Mouse (Mus musculus) intestine, embryonic 15.5 days (tissue): ENCODE results near the gene Ccdc28b. TPM values are rescaled to one million over a fixed set of nuclear protein-coding genes. Genes with fewer than 3 reads are reported as not detected.
A peak's percentile ranks its signal among the peaks of the same experiment; 100 is the strongest.

Experiments
- ATAC-seq: fragments of 200-750 bp; cut with Nextera tagmentation; 2 replicates; pipeline ENCODE4 v1.8.0; 2017; ENCODE audit warnings: moderate TSS enrichment, moderate library complexity
- H3K27ac ChIP-seq: fragments of 300-500 bp; sonication (generic); 2 replicates; pipeline ENCODE4 v1.5.1; 2015; ENCODE audit warnings: mild to moderate bottlenecking, inconsistent platforms
- H3K27me3 ChIP-seq: fragments of 300-500 bp; sonication (generic); replicated peaks from 2 replicates; pipeline ENCODE4 v1.6.1; 2015; ENCODE audit warnings: inconsistent platforms
- H3K36me3 ChIP-seq: fragments of 300-500 bp; sonication (generic); 2 replicates; pipeline ENCODE4 v1.6.1; 2015; ENCODE audit warnings: inconsistent platforms
- H3K4me1 ChIP-seq: fragments of 300-500 bp; sonication (generic); replicated peaks from 2 replicates; pipeline ENCODE4 v1.6.1; 2015; ENCODE audit warnings: inconsistent platforms
- H3K4me2 ChIP-seq: fragments of 300-500 bp; sonication (generic); replicated peaks from 2 replicates; pipeline ENCODE4 v1.6.1; 2015; ENCODE audit warnings: mild to moderate bottlenecking, inconsistent platforms
- H3K4me3 ChIP-seq: fragments of 300-500 bp; sonication (generic); replicated peaks from 2 replicates; pipeline ENCODE4 v1.5.1; 2015; ENCODE audit warnings: inconsistent platforms
- H3K9ac ChIP-seq: fragments of 300-500 bp; sonication (generic); 2 replicates; pipeline ENCODE4 v1.6.1; 2015; ENCODE audit warnings: inconsistent platforms
- H3K9me3 ChIP-seq: fragments of 300-500 bp; sonication (generic); 2 replicates; pipeline ENCODE4 v1.6.1; 2016; ENCODE audit warnings: inconsistent platforms
- WGBS: fragments of 180-500 bp; shearing (Covaris S2); methylation state at CpG from one replicate; pipeline ENCODE4 v1.1.7; 2015; 5-methylcytosine and 5-hydroxymethylcytosine counted together
- polyA plus RNA-seq: library from polyadenylated mRNA; unstranded; fragments of >200 nt; fragmentation: Nextera tagmentation; extraction: Ambion mirVana; gene quantifications from 2 replicates; pipeline ENCODE4 v1.2.1, GENCODE M21; 2015

Ccdc28b gene
- 37.9 and 44.4 TPM in 2 replicates for polyA plus RNA-seq

DNA sequence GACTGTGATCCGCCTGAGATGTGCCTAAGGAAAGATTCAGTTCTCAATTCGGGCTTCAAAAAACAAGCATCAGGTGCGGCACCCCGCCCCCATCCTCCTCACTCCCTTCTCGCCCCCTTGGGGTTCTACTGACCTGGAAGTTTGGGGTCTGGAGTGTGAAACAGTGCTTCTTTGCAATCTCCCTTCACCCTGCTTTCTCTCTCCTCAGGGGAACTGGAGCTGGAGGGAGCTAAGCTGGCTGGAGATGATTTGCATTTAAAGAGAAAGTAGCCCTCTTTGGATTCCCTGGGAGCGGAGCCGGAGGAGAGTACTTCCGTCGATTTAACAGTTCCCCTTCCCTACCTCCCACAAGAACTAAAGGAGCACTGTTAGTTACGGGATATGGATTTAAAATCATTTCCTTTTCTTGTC, at the start of gene Ccdc28b:
Ccdc28b (minus strand) TSS at position 267 of the 411 bp plus-strand sequence.
- under 1% methylated on average over 10 of the region's 10 CpGs for WGBS
- H3K4me1 ChIP-seq, result peaks cover 36% of the 10 kb centered on the region
- H3K4me2 ChIP-seq, result peak within 1 kb of the TSS; percentile 87
- H3K36me3 ChIP-seq, result peaks cover 23% of the 10 kb centered on the region
- H3K9me3 ChIP-seq, result no peaks in the 10 kb centered on the region
- peak; percentile 50 for ATAC-seq
- no peaks in the 10 kb centered on the region for H3K27me3 ChIP-seq
- H3K9ac ChIP-seq, result peak within 1 kb of the TSS; percentile 81
- H3K27ac ChIP-seq, result peak within 1 kb of the TSS; percentile 86
- peak within 1 kb of the TSS; percentile 62 for H3K4me3 ChIP-seq

DNA sequence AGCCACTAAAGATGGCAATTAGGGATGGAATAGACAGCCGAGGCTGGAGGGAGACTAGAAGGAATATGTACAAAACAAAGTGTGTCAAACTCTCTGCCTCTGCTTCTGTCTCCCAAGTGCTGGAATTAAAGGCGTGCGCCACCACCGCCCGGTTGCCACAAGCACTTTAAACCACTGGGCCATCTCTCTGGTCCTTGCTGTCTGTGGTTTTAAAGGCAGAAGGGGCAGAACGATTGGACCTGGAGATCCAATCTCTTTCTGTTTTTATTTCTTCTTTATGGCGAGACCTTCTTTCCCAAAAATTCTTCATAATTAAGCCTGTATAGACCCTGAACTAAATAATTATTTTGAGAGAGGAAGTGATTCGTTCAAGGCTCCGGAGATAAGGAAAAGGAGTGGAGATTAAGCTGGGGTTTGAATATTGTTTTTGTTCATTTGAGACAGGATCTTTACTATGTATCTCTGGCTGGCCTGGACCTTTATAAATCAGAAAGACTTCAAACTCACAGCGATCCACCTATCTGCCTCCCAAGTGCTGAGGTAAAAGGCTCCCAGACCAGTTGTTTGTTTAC, 49.2 kb upstream of the Ccdc28b start:
- 2% methylated on average over 10 of the region's 10 CpGs for WGBS

GRCm38 (mm10) chr4:129672083-129672877, 48.5 kb upstream of the Ccdc28b start, which contains the start of gene Kpna6:
Gene Kpna6 (minus strand): TSS chr4:129672767.
- WGBS, result under 1% methylated on average over 65 of the region's 65 CpGs
- peak; percentile 93 for ATAC-seq
- H3K4me2 ChIP-seq, result peak within 1 kb of the TSS; percentile 67
- peak within 1 kb of the TSS; percentile 98 for H3K27ac ChIP-seq
- H3K9me3 ChIP-seq, result no peaks in the 10 kb centered on the region
- H3K4me3 ChIP-seq, result peak within 1 kb of the TSS; percentile 98
- peaks cover 6% of the 10 kb centered on the region; the same call in 1 of the 2 replicates for H3K36me3 ChIP-seq
- peak within 1 kb of the TSS; percentile 98 for H3K9ac ChIP-seq
- H3K4me1 ChIP-seq, result peaks cover 7% of the 10 kb centered on the region
- no peaks in the 10 kb centered on the region for H3K27me3 ChIP-seq

More for the DNA sequence above, 49.2 kb upstream of the Ccdc28b start:
- no peaks in the 10 kb centered on the region for H3K27me3 ChIP-seq
- H3K4me1 ChIP-seq, result peaks cover 7% of the 10 kb centered on the region
- H3K36me3 ChIP-seq, result peaks cover 6% of the 10 kb centered on the region; the same call in 1 of the 2 replicates
- H3K9ac ChIP-seq, result peak overlapping the region; percentile 98
- peak overlapping the region; percentile 98; the same call in 1 of the 2 replicates for H3K27ac ChIP-seq
- ATAC-seq, result no peak; the same call in 1 of the 2 replicates
- H3K9me3 ChIP-seq, result no peaks in the 10 kb centered on the region
- peak overlapping the region; percentile 98 for H3K4me3 ChIP-seq
- peak overlapping the region; percentile 67 for H3K4me2 ChIP-seq

GRCm38 (mm10) chr4:129671491-129672082, 47.8 kb upstream of the Ccdc28b start:
- Histone ChIP-seq H3K4me2 (peak overlapping the region; percentile 67), H3K27me3 (no peaks in the 10 kb centered on the region), H3K4me3 (peak overlapping the region; percentile 98), H3K36me3 (0 out of 2 replicates have a peak, but pooled peaks cover 2% of the 10 kb centered on the region), H3K27ac (peak overlapping the region; percentile 98), H3K4me1 (peaks cover 7% of the 10 kb centered on the region), H3K9me3 (no peaks in the 10 kb centered on the region), H3K9ac (peak overlapping the region; percentile 98)
- WGBS, result 11% methylated on average over 12 of the region's 12 CpGs
- ATAC-seq, result peak; percentile 62

- Histone ChIP-seq H3K27me3 (no peaks in the 10 kb centered on the region), H3K9ac (no peak overlapping the region), H3K9me3 (no peaks in the 10 kb centered on the region), H3K4me2 (no peak overlapping the region), H3K4me1 (no peaks in the 10 kb centered on the region), H3K4me3 (no peak overlapping the region), H3K36me3 (peaks cover 19% of the 10 kb centered on the region), H3K27ac (no peak overlapping the region)
- WGBS, result 71% methylated on average over 3 of the region's 3 CpGs
- ATAC-seq, result no peak
These were observed 38.6 kb upstream of the Ccdc28b start for GRCm38 (mm10) chr4:129662255-129662813.

GRCm38 (mm10) chr4:129661584-129661983, 37.8 kb upstream of the Ccdc28b start:
- H3K9ac ChIP-seq, result no peak overlapping the region
- no peak overlapping the region for H3K4me2 ChIP-seq
- H3K27me3 ChIP-seq, result no peaks in the 10 kb centered on the region
- no peaks in the 10 kb centered on the region for H3K9me3 ChIP-seq
- H3K4me3 ChIP-seq, result no peak overlapping the region
- H3K4me1 ChIP-seq, result no peaks in the 10 kb centered on the region
- no peak for ATAC-seq
- no peak overlapping the region for H3K27ac ChIP-seq
- H3K36me3 ChIP-seq, result peaks cover 20% of the 10 kb centered on the region
- 51% methylated on average over 3 of the region's 3 CpGs for WGBS

DNA sequence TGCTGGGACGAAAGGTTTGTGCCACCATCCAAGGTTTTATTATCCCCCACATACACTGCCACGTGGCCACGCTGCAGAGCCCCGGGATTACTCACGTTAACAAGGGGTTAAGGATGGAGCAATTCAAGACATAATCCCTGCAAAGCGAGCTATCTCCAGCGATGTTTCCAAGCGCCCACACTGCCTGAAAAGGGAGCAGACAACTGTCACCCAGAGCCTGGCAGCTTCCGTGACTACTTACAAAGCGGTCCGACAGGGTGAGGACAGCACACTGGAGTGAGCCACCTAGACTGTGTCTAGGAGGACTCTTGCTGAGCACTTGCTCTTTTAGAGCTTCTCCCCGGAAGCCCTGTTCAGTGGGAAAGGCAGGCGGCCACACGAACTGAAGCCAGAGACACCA, 31.0 kb upstream of the Ccdc28b start:
- Histone ChIP-seq H3K4me3 (no peak overlapping the region), H3K27ac (no peak overlapping the region), H3K36me3 (peaks cover 45% of the 10 kb centered on the region), H3K9ac (no peak overlapping the region), H3K4me1 (no peaks in the 10 kb centered on the region), H3K27me3 (no peaks in the 10 kb centered on the region), H3K4me2 (no peak overlapping the region), H3K9me3 (no peaks in the 10 kb centered on the region)
- no peak for ATAC-seq
- WGBS, result 90% methylated on average over 14 of the region's 14 CpGs

- Histone ChIP-seq H3K36me3 (peaks cover 57% of the 10 kb centered on the region), H3K27ac (no peak overlapping the region), H3K9me3 (no peaks in the 10 kb centered on the region), H3K9ac (no peak overlapping the region), H3K4me1 (no peaks in the 10 kb centered on the region), H3K4me3 (no peak overlapping the region), H3K4me2 (no peak overlapping the region), H3K27me3 (no peaks in the 10 kb centered on the region)
- no peak for ATAC-seq
- WGBS, result 91% methylated on average over 8 of the region's 8 CpGs
These were observed 26.6 kb upstream of the Ccdc28b start for GRCm38 (mm10) chr4:129650359-129650758.

GRCm38 (mm10) chr4:129648656-129649055, 24.9 kb upstream of the Ccdc28b start:
- peaks cover 46% of the 10 kb centered on the region for H3K36me3 ChIP-seq
- 83% methylated on average over 1 of the region's 1 CpGs for WGBS
- no peak for ATAC-seq

GRCm38 (mm10) chr4:129645204-129645603, 21.5 kb upstream of the Ccdc28b start:
- H3K4me2 ChIP-seq, result no peak overlapping the region
- no peak overlapping the region for H3K9ac ChIP-seq
- 91% methylated on average over 6 of the region's 6 CpGs for WGBS
- H3K9me3 ChIP-seq, result no peaks in the 10 kb centered on the region
- no peak overlapping the region for H3K4me3 ChIP-seq
- H3K27me3 ChIP-seq, result no peaks in the 10 kb centered on the region
- H3K36me3 ChIP-seq, result peaks cover 33% of the 10 kb centered on the region
- H3K4me1 ChIP-seq, result 0 out of 2 replicates have a peak, but pooled peaks cover 2% of the 10 kb centered on the region
- no peak for ATAC-seq
- no peak overlapping the region for H3K27ac ChIP-seq

More at GRCm38 (mm10) chr4:129648656-129649055, 24.9 kb upstream of the Ccdc28b start:
- H3K4me3 ChIP-seq, result no peak overlapping the region
- H3K27me3 ChIP-seq, result no peaks in the 10 kb centered on the region
- no peak overlapping the region for H3K4me2 ChIP-seq
- H3K9ac ChIP-seq, result no peak overlapping the region
- no peaks in the 10 kb centered on the region for H3K9me3 ChIP-seq
- H3K4me1 ChIP-seq, result no peaks in the 10 kb centered on the region
- no peak overlapping the region for H3K27ac ChIP-seq

DNA sequence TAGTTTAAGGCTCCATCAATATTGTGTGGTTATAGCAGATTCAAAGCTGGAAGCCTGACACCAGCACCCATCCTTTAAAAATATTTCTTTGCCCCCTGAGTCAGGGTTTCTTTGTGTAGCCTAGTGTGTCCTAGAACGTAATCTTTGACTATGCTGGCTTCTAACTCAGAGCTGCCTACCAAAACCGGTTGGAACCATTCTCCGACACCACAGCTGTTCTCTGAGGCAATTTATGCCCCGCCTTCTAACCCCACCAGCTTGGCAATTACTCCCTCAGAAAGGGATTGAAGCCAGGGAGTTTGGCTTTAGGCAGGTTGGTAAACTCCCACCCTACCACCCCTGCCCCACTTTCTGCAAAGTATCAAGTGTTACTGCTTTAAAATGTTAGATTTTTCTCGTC, 18.0 kb upstream of the Ccdc28b start:
- Histone ChIP-seq H3K9ac (no peak overlapping the region), H3K27ac (no peak overlapping the region), H3K4me2 (peak overlapping the region; percentile 69; the same call in 1 of the 2 replicates), H3K36me3 (peaks cover 23% of the 10 kb centered on the region), H3K4me1 (peaks cover 11% of the 10 kb centered on the region), H3K27me3 (no peaks in the 10 kb centered on the region), H3K9me3 (no peaks in the 10 kb centered on the region), H3K4me3 (no peak overlapping the region)
- WGBS, result 41% methylated on average over 5 of the region's 5 CpGs
- no peak for ATAC-seq
